Mouse (Mus musculus): Measurements from ENCODE around the gene Fubp1. TPM values are rescaled to one million over a fixed set of nuclear protein-coding genes. Genes with fewer than 3 reads are reported as not detected.

Gene Fubp1
- total RNA-seq, 1 experiment, result 244 TPM

DNA sequence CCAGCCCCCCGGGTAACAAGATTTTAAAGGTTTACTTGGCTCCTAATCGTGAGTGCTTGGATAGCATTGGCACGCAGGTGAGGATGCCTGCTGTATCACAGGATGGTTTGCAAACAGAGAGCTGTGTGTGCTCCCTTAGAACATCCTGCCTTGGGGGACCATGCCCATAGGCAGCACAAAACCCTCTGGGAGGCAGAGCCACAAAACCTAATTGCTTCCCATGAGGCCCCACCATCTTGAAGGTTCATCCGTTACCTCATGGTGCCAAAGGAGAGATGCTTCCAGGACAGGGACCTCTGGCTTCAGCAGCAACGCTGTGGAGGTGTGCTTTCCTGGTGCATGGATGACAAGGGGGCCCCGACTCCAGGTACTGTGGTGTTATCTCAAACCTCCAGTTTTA, 61.7 kb downstream of the Fubp1 start:
- Histone ChIP-seq H3K9me3 (ENCODE audit: control insufficient read depth, insufficient read depth, low read depth, low read length) (peaks cover 4% of the 10 kb centered on the region; the same call in 1 of the 2 replicates), H3K4me1 (ENCODE audit: control insufficient read depth in 2 of 2, insufficient read depth in 2 of 2, low read length in 2 of 2, poor library complexity in 1 of 2) (no peaks in the 10 kb centered on the region), H3K4me3 (ENCODE audit: insufficient read depth in 1 of 2, low read depth in 1 of 2, low read length in 2 of 2, poor library complexity in 1 of 2, severe bottlenecking in 1 of 2) (no peak overlapping the region), H3K36me3 (ENCODE audit: control insufficient read depth, insufficient read depth, low read length, poor library complexity, severe bottlenecking) (peaks cover 4% of the 10 kb centered on the region; the same call in 1 of the 2 replicates), H3K27ac (ENCODE audit: insufficient read depth, low read depth, low read length, poor library complexity, severe bottlenecking) (no peak overlapping the region), H3K9ac (ENCODE audit: insufficient read depth, low read depth, low read length, poor library complexity, severe bottlenecking) (no peak overlapping the region)
- DNase-seq (ENCODE audit: low read depth, low spot score), result no peak
- in situ Hi-C loops (cut with MboI; ENCODE audit: low sequenced_read_pairs in 2 of 2, unreplicated experiment in 2 of 2), result no loop called here
- no peak for TF ChIP-seq ZNF384 (IDR thresholded peaks at IDR 0.05; ENCODE audit: low read depth, low read length)
- no peak for TF ChIP-seq HCFC1 (IDR thresholded peaks at IDR 0.05; ENCODE audit: borderline replicate concordance, insufficient read depth, low read length)

- in situ Hi-C loops (cut with MboI; ENCODE audit: low sequenced_read_pairs in 2 of 2, unreplicated experiment in 2 of 2), result no loop called here
- DNase-seq (ENCODE audit: low read depth, low spot score), result no peak
These were observed 62.9 kb downstream of the Fubp1 start for GRCm38 (mm10) chr3:152272974-152273685.

GRCm38 (mm10) chr3:152275008-152275407, 64.8 kb downstream of the Fubp1 start:
- in situ Hi-C loops (cut with MboI; ENCODE audit: low sequenced_read_pairs in 2 of 2, unreplicated experiment in 2 of 2), result no loop called here
- no peak overlapping the region for H3K27ac ChIP-seq (ENCODE audit: insufficient read depth, low read depth, low read length, poor library complexity, severe bottlenecking)
- H3K9ac ChIP-seq (ENCODE audit: insufficient read depth, low read depth, low read length, poor library complexity, severe bottlenecking), result no peak overlapping the region
- no peak for DNase-seq (ENCODE audit: low read depth, low spot score)
- H3K36me3 ChIP-seq (ENCODE audit: control insufficient read depth, insufficient read depth, low read length, poor library complexity, severe bottlenecking), result peaks cover 4% of the 10 kb centered on the region
- H3K4me1 ChIP-seq (ENCODE audit: control insufficient read depth in 2 of 2, insufficient read depth in 2 of 2, low read length in 2 of 2, poor library complexity in 1 of 2), result no peaks in the 10 kb centered on the region
- TF ChIP-seq ZNF384 (IDR thresholded peaks at IDR 0.05; ENCODE audit: low read depth, low read length), result no peak
- TF ChIP-seq ZC3H11A (IDR thresholded peaks at IDR 0.05; ENCODE audit: borderline replicate concordance, low read depth, low read length), result no peak
- no peak for TF ChIP-seq HCFC1 (IDR thresholded peaks at IDR 0.05; ENCODE audit: borderline replicate concordance, insufficient read depth, low read length)
- TF ChIP-seq MAFK (IDR thresholded peaks at IDR 0.05; ENCODE audit: insufficient read depth, low read depth, low read length), result no peak
- no peak for TF ChIP-seq CHD2 (IDR thresholded peaks at IDR 0.05; ENCODE audit: low read depth, low read length)
- H3K4me3 ChIP-seq (ENCODE audit: insufficient read depth in 1 of 2, low read depth in 1 of 2, low read length in 2 of 2, poor library complexity in 1 of 2, severe bottlenecking in 1 of 2), result no peak overlapping the region
- H3K9me3 ChIP-seq (ENCODE audit: control insufficient read depth, insufficient read depth, low read depth, low read length), result peaks cover 2% of the 10 kb centered on the region; the same call in 1 of the 2 replicates

More at GRCm38 (mm10) chr3:152272974-152273685, 62.9 kb downstream of the Fubp1 start:
- peaks cover 4% of the 10 kb centered on the region; the same call in 1 of the 2 replicates for H3K36me3 ChIP-seq (ENCODE audit: control insufficient read depth, insufficient read depth, low read length, poor library complexity, severe bottlenecking)
- H3K27ac ChIP-seq (ENCODE audit: insufficient read depth, low read depth, low read length, poor library complexity, severe bottlenecking), result no peak overlapping the region
- H3K9ac ChIP-seq (ENCODE audit: insufficient read depth, low read depth, low read length, poor library complexity, severe bottlenecking), result no peak overlapping the region
- TF ChIP-seq ZNF384 (IDR thresholded peaks at IDR 0.05; ENCODE audit: low read depth, low read length) (no peak), HCFC1 (IDR thresholded peaks at IDR 0.05; ENCODE audit: borderline replicate concordance, insufficient read depth, low read length) (no peak), MAFK (IDR thresholded peaks at IDR 0.05; ENCODE audit: insufficient read depth, low read depth, low read length) (no peak), CHD2 (IDR thresholded peaks at IDR 0.05; ENCODE audit: low read depth, low read length) (no peak), ZC3H11A (IDR thresholded peaks at IDR 0.05; ENCODE audit: borderline replicate concordance, low read depth, low read length) (no peak)
- peaks cover 4% of the 10 kb centered on the region; the same call in 1 of the 2 replicates for H3K9me3 ChIP-seq (ENCODE audit: control insufficient read depth, insufficient read depth, low read depth, low read length)
- H3K4me3 ChIP-seq (ENCODE audit: insufficient read depth in 1 of 2, low read depth in 1 of 2, low read length in 2 of 2, poor library complexity in 1 of 2, severe bottlenecking in 1 of 2), result no peak overlapping the region
- H3K4me1 ChIP-seq (ENCODE audit: control insufficient read depth in 2 of 2, insufficient read depth in 2 of 2, low read length in 2 of 2, poor library complexity in 1 of 2), result no peaks in the 10 kb centered on the region

GRCm38 (mm10) chr3:152276935-152277334, 66.7 kb downstream of the Fubp1 start:
- DNase-seq (ENCODE audit: low read depth, low spot score), result no peak
- Histone ChIP-seq H3K4me1 (ENCODE audit: control insufficient read depth in 2 of 2, insufficient read depth in 2 of 2, low read length in 2 of 2, poor library complexity in 1 of 2) (no peaks in the 10 kb centered on the region), H3K36me3 (ENCODE audit: control insufficient read depth, insufficient read depth, low read length, poor library complexity, severe bottlenecking) (peaks cover 4% of the 10 kb centered on the region), H3K27ac (ENCODE audit: insufficient read depth, low read depth, low read length, poor library complexity, severe bottlenecking) (no peak overlapping the region), H3K4me3 (ENCODE audit: insufficient read depth in 1 of 2, low read depth in 1 of 2, low read length in 2 of 2, poor library complexity in 1 of 2, severe bottlenecking in 1 of 2) (no peak overlapping the region), H3K9me3 (ENCODE audit: control insufficient read depth, insufficient read depth, low read depth, low read length) (no peaks in the 10 kb centered on the region; the same call in 1 of the 2 replicates), H3K9ac (ENCODE audit: insufficient read depth, low read depth, low read length, poor library complexity, severe bottlenecking) (no peak overlapping the region)
- TF ChIP-seq CHD2 (IDR thresholded peaks at IDR 0.05; ENCODE audit: low read depth, low read length) (no peak), HCFC1 (IDR thresholded peaks at IDR 0.05; ENCODE audit: borderline replicate concordance, insufficient read depth, low read length) (no peak), ZC3H11A (IDR thresholded peaks at IDR 0.05; ENCODE audit: borderline replicate concordance, low read depth, low read length) (no peak), MAFK (IDR thresholded peaks at IDR 0.05; ENCODE audit: insufficient read depth, low read depth, low read length) (no peak), ZNF384 (IDR thresholded peaks at IDR 0.05; ENCODE audit: low read depth, low read length) (no peak)
- in situ Hi-C loops (cut with MboI; ENCODE audit: low sequenced_read_pairs in 2 of 2, unreplicated experiment in 2 of 2), result no loop called here
